Mouse (Mus musculus) 3134 (cell line): ENCODE data around the gene Pacsin2.
A peak's percentile ranks its signal among the peaks of the same experiment; 100 is the strongest.

Experiments used
- DNase-seq: peaks from one replicate; pipeline ENCODE4 v3.0.0-alpha.2; 2011; ENCODE audit warnings: low spot score; ENCODE audit not compliant: insufficient read length; ENCODE audit errors: extremely low read depth

Gene Pacsin2

GRCm38 (mm10) chr15:83453879-83454278 is 10.5 kb downstream of the Pacsin2 start:
- no peak for DNase-seq

GRCm38 (mm10) chr15:83452219-83452760 is 12.1 kb downstream of the Pacsin2 start:
- DNase-seq = no peak

- peak; percentile 77 for DNase-seq
Observed at GRCm38 (mm10) chr15:83451621-83452210, 12.7 kb downstream of the Pacsin2 start.

- DNase-seq = no peak
Observed at GRCm38 (mm10) chr15:83450007-83450406, 14.4 kb downstream of the Pacsin2 start.

GRCm38 (mm10) chr15:83448646-83449045 is 15.8 kb downstream of the Pacsin2 start:
- DNase-seq = no peak

GRCm38 (mm10) chr15:83447791-83448544 is 16.4 kb downstream of the Pacsin2 start:
- no peak for DNase-seq

- DNase-seq = no peak
Observed at GRCm38 (mm10) chr15:83445908-83446307, 18.5 kb downstream of the Pacsin2 start.

- DNase-seq = no peak
Observed at GRCm38 (mm10) chr15:83445383-83445782, 19.0 kb downstream of the Pacsin2 start.

GRCm38 (mm10) chr15:83444425-83444824 is 20.0 kb downstream of the Pacsin2 start:
- no peak for DNase-seq

- no peak for DNase-seq
Observed at GRCm38 (mm10) chr15:83442495-83443037, 21.8 kb downstream of the Pacsin2 start.

- DNase-seq = peak; percentile 32
Observed at GRCm38 (mm10) chr15:83440726-83441125, 23.7 kb downstream of the Pacsin2 start.

- DNase-seq = no peak
Observed at GRCm38 (mm10) chr15:83436541-83436940, 27.9 kb downstream of the Pacsin2 start.

GRCm38 (mm10) chr15:83435324-83436090 is 28.9 kb downstream of the Pacsin2 start:
- DNase-seq = no peak

GRCm38 (mm10) chr15:83434692-83435091 is 29.7 kb downstream of the Pacsin2 start:
- DNase-seq = no peak

GRCm38 (mm10) chr15:83433344-83433743 is 31.1 kb downstream of the Pacsin2 start:
- DNase-seq = no peak

GRCm38 (mm10) chr15:83432231-83433031 is 32.0 kb downstream of the Pacsin2 start:
- DNase-seq = no peak

GRCm38 (mm10) chr15:83430986-83431763 is 33.2 kb downstream of the Pacsin2 start:
- no peak for DNase-seq

GRCm38 (mm10) chr15:83430419-83430818 is 34.0 kb downstream of the Pacsin2 start:
- no peak for DNase-seq

- no peak for DNase-seq
Observed at GRCm38 (mm10) chr15:83428586-83428985, 35.8 kb downstream of the Pacsin2 start.
